Mouse (Mus musculus): Measurements from ENCODE around the gene Rcc1.

- no peak for TF ChIP-seq CTCF (IDR thresholded peaks at IDR 0.05; ENCODE audit: extremely low read depth, insufficient read depth, insufficient read length, insufficient replicate concordance)
- TF ChIP-seq POLR2A (IDR thresholded peaks at IDR 0.05; ENCODE audit: low read depth, low read length) = no peak
Observed at GRCm38 (mm10) chr4:132306004-132306403, 47.4 kb downstream of the Rcc1 start.

Measured in spleen, adult 2 months (tissue).